Mouse (Mus musculus) ES-Bruce4 (cell line): ENCODE data around the gene Psmd1. TPM values are rescaled to one million over a fixed set of nuclear protein-coding genes. Genes with fewer than 3 reads are reported as not detected.

Experiments
- H3K27ac ChIP-seq: 2 replicates; pipeline ENCODE4 v1.5.1; 2012; ENCODE audit warnings: low read length, inconsistent platforms; ENCODE audit not compliant: insufficient read depth
- H3K27me3 ChIP-seq: 2 replicates; pipeline ENCODE4 v1.6.1; 2012; ENCODE audit warnings: mild to moderate bottlenecking, low read length, inconsistent platforms; ENCODE audit not compliant: control insufficient read depth, poor library complexity, insufficient read depth, severe bottlenecking
- H3K36me3 ChIP-seq: 2 replicates; pipeline ENCODE4 v1.6.1; 2012; ENCODE audit warnings: inconsistent platforms, mild to moderate bottlenecking, low read length, moderate library complexity; ENCODE audit not compliant: control insufficient read depth, poor library complexity, insufficient read depth, severe bottlenecking
- H3K4me1 ChIP-seq: one replicate; pipeline ENCODE4 v1.8.1; 2011; ENCODE audit warnings: low read length; ENCODE audit not compliant: control insufficient read depth, insufficient read depth
- H3K4me3 ChIP-seq: 2 replicates; pipeline ENCODE4 v1.5.1; 2011; ENCODE audit warnings: low read depth, mild to moderate bottlenecking, low read length
- H3K9ac ChIP-seq: 2 replicates; pipeline ENCODE4 v1.6.1; 2012; ENCODE audit warnings: low read depth, mild to moderate bottlenecking, inconsistent platforms; ENCODE audit not compliant: poor library complexity, severe bottlenecking
- H3K9me3 ChIP-seq: replicated peaks from 2 replicates; pipeline ENCODE4 v1.6.1; 2012; ENCODE audit warnings: mild to moderate bottlenecking, low read length, inconsistent platforms; ENCODE audit not compliant: control insufficient read depth, poor library complexity, insufficient read depth, severe bottlenecking
- CTCF ChIP-seq: IDR thresholded peaks from one replicate; pipeline ENCODE4 v1.8.1; 2011; ENCODE audit warnings: low read depth, low read length
- EP300 ChIP-seq: IDR thresholded peaks from 2 replicates; pipeline ENCODE4 v1.6.1; 2011; ENCODE audit warnings: low read depth, low read length; ENCODE audit not compliant: insufficient read depth
- POLR2A ChIP-seq: IDR thresholded peaks from one replicate; pipeline ENCODE4 v1.8.1; 2011; ENCODE audit warnings: low read length; ENCODE audit not compliant: insufficient read depth
- polyA plus RNA-seq: library from polyadenylated mRNA; stranded (reverse); fragments of >200 nt; gene quantifications from 2 replicates; pipeline ENCODE4 v1.2.4, GENCODE M21; 2011; ENCODE audit warnings: low read depth; ENCODE audit not compliant: missing spikeins, insufficient read depth, insufficient read length

Psmd1 gene
- polyA plus RNA-seq, 1 experiment = 180 TPM

DNA sequence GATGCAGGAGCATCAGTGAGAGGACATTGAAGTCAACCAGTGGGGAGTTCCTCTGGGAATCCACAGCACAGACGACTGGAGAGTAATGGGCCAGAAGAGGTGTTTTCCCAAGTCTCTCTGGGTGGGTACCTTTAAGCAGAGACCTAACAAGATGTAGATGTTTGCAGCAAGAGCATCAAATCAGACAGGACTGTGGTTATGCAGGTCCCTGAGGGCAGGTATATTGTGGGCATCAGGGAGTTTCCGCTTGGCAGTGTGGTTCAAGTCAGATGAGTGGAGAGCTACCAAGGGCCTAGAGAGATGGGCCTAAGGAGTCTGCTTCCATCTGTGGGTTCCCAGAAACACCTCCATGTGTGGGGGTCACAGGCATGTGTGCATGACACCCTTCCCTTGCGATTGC lies 91.9 kb downstream of the Psmd1 start:
- no peak overlapping the region for H3K27ac ChIP-seq
- H3K27me3 ChIP-seq = no peaks in the 10 kb centered on the region
- H3K36me3 ChIP-seq = peaks cover 5% of the 10 kb centered on the region
- H3K9me3 ChIP-seq = no peaks in the 10 kb centered on the region
- no peak for TF ChIP-seq CTCF
- TF ChIP-seq EP300 = no peak
- no peak for TF ChIP-seq POLR2A
- no peaks in the 10 kb centered on the region for H3K4me1 ChIP-seq
- no peak overlapping the region for H3K9ac ChIP-seq
- H3K4me3 ChIP-seq = no peak overlapping the region

- Histone ChIP-seq H3K9ac (no peak overlapping the region), H3K27ac (no peak overlapping the region), H3K9me3 (no peaks in the 10 kb centered on the region), H3K4me1 (no peaks in the 10 kb centered on the region), H3K4me3 (no peak overlapping the region), H3K27me3 (no peaks in the 10 kb centered on the region), H3K36me3 (peaks cover 5% of the 10 kb centered on the region)
- TF ChIP-seq CTCF (no peak), POLR2A (no peak), EP300 (no peak)
Observed at GRCm38 (mm10) chr1:86156595-86156994, 92.4 kb downstream of the Psmd1 start.

GRCm38 (mm10) chr1:86160059-86160458 lies 95.9 kb downstream of the Psmd1 start:
- no peaks in the 10 kb centered on the region for H3K9me3 ChIP-seq
- H3K4me1 ChIP-seq = no peaks in the 10 kb centered on the region
- no peaks in the 10 kb centered on the region for H3K27me3 ChIP-seq
- H3K36me3 ChIP-seq = peaks cover 7% of the 10 kb centered on the region
- H3K4me3 ChIP-seq = no peak overlapping the region
- TF ChIP-seq CTCF (no peak), EP300 (no peak), POLR2A (no peak)
- no peak overlapping the region for H3K27ac ChIP-seq
- no peak overlapping the region for H3K9ac ChIP-seq

- H3K4me3 ChIP-seq = no peak overlapping the region
- H3K27me3 ChIP-seq = no peaks in the 10 kb centered on the region
- H3K9ac ChIP-seq = no peak overlapping the region
- no peaks in the 10 kb centered on the region for H3K4me1 ChIP-seq
- no peak for TF ChIP-seq CTCF
- no peaks in the 10 kb centered on the region for H3K9me3 ChIP-seq
- no peak overlapping the region for H3K27ac ChIP-seq
- peaks cover 9% of the 10 kb centered on the region for H3K36me3 ChIP-seq
Observed at GRCm38 (mm10) chr1:86160479-86160878, 96.3 kb downstream of the Psmd1 start.

DNA sequence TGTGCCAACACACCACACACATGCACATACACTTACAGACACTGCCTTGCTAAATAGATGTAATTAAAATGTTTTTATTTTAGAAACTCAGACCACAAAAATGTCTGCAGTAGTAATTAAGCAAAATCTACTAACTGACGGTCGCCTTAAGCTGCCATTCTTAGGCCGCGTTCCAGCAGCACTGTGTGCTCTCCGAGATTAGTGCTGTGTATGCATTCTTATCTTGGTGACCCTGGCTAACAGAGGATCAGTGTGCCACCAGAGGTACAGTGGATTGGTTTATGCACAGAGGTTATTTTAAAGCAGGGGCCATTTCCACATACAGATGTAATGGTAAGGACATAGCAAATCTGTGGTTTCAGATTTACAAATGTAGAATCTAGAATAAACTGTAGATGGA lies 96.9 kb downstream of the Psmd1 start:
- Histone ChIP-seq H3K4me1 (no peaks in the 10 kb centered on the region), H3K4me3 (no peak overlapping the region), H3K36me3 (peaks cover 9% of the 10 kb centered on the region), H3K27ac (no peak overlapping the region), H3K9me3 (no peaks in the 10 kb centered on the region), H3K9ac (no peak overlapping the region), H3K27me3 (no peaks in the 10 kb centered on the region)
- TF ChIP-seq CTCF (no peak), EP300 (no peak), POLR2A (no peak)

GRCm38 (mm10) chr1:86174602-86175001 lies 110.4 kb downstream of the Psmd1 start:
- no peaks in the 10 kb centered on the region for H3K36me3 ChIP-seq
- H3K27me3 ChIP-seq = no peaks in the 10 kb centered on the region
- no peak overlapping the region for H3K27ac ChIP-seq
- no peak for TF ChIP-seq EP300
- no peak for TF ChIP-seq POLR2A
- no peak for TF ChIP-seq CTCF
- H3K4me1 ChIP-seq = no peaks in the 10 kb centered on the region
- H3K4me3 ChIP-seq = no peak overlapping the region
- no peak overlapping the region for H3K9ac ChIP-seq
- H3K9me3 ChIP-seq = no peaks in the 10 kb centered on the region

DNA sequence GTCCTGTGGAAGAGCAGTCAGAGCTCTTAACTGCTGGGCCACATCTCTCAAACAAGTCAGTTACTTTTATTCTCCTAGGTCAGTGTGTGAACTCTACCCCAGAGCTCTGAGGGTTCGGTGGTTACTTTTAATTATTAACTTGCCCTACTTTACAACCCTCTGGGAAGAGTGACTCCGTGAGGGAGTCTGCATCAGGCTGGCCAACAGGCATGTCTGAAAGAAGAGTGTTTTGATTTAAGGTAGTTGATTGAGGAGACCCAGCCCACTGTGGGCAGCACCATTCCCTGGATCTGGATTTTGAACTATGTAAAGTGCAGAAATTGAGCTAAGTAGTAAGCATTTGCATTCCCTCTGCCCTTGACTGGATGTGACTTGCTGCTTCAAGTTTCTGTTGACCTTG lies 111.9 kb downstream of the Psmd1 start:
- Histone ChIP-seq H3K9me3 (no peaks in the 10 kb centered on the region), H3K4me3 (no peak overlapping the region), H3K4me1 (peaks cover 2% of the 10 kb centered on the region)

More for the DNA sequence above, 111.9 kb downstream of the Psmd1 start:
- no peaks in the 10 kb centered on the region for H3K36me3 ChIP-seq
- no peaks in the 10 kb centered on the region for H3K27me3 ChIP-seq
- no peak overlapping the region for H3K27ac ChIP-seq
- no peak overlapping the region for H3K9ac ChIP-seq
- TF ChIP-seq POLR2A (no peak), CTCF (no peak), EP300 (no peak)
